16 mouse cellular contexts compared by ENCODE assay signal in genomic region chr14:54932645-54933150, GRCm38 (mm10). TPM values are rescaled to one million over a fixed set of nuclear protein-coding genes. Genes with fewer than 3 reads are reported as not detected.
DNase-seq lines count a peak whose midpoint lies in the region; ATAC-seq lines count a peak whose summit lies in the region.
"Had no signal": no experiment of that assay in that cellular context is flagged by ENCODE, and none has a peak within 500 bp of the region (broad histone marks: within the 10 kb centered on the region; RNA-seq: fewer than 3 reads in every experiment).

TSS of gene Il25 (plus strand) at chr14:54932695.

- ATAC-seq in midbrain, embryonic 15.5 days (replicated peaks): no peak
- ATAC-seq in hindbrain, embryonic 11.5 days (ENCODE audit: low FRiP score): 0 out of 2 replicates have a peak, but pooled peaks have one; percentile 15
- no peak for ATAC-seq in limb, embryonic 15.5 days (ENCODE audit: insufficient number of reproducible peaks, low FRiP score, low TSS enrichment, low read depth)
- no peak for ATAC-seq in liver, embryonic 11.5 days (replicated peaks; ENCODE audit: low FRiP score)
- ATAC-seq: activated CD4-positive, CD25-positive, alpha-beta regulatory T cell, adult 4 months had no signal

- peaks cover 11% of the 10 kb centered on the region for H3K27me3 ChIP-seq in midbrain, embryonic 10.5 days (ENCODE audit: low read depth, poor library complexity, severe bottlenecking)
- no peaks in the 10 kb centered on the region for H3K27me3 ChIP-seq in midbrain, embryonic 15.5 days (replicated peaks)
- H3K27me3 ChIP-seq in hindbrain, embryonic 11.5 days (ENCODE audit: control insufficient read depth, insufficient read depth, low read length): no peaks in the 10 kb centered on the region
- no peaks in the 10 kb centered on the region for H3K27me3 ChIP-seq in limb, embryonic 15.5 days
- peaks cover 18% of the 10 kb centered on the region for H3K27me3 ChIP-seq in liver, embryonic 11.5 days (replicated peaks; ENCODE audit: control insufficient read depth, insufficient read depth, low read length)

- no peaks in the 10 kb centered on the region for H3K9me3 ChIP-seq in midbrain, embryonic 10.5 days (replicated peaks)
- H3K9me3 ChIP-seq in midbrain, embryonic 15.5 days: no peaks in the 10 kb centered on the region
- no peaks in the 10 kb centered on the region for H3K9me3 ChIP-seq in hindbrain, embryonic 11.5 days (ENCODE audit: control insufficient read depth, low read length)
- H3K9me3 ChIP-seq in limb, embryonic 15.5 days: no peaks in the 10 kb centered on the region
- H3K9me3 ChIP-seq in liver, embryonic 11.5 days (ENCODE audit: control insufficient read depth, low read length): no peaks in the 10 kb centered on the region

- H3K27ac ChIP-seq in midbrain, embryonic 10.5 days (replicated peaks): peak within 1 kb of the TSS; percentile 57; the same call in 1 of the 2 replicates
- no peak within 1 kb of the TSS for H3K27ac ChIP-seq in midbrain, embryonic 15.5 days
- H3K27ac ChIP-seq in hindbrain, embryonic 11.5 days (ENCODE audit: low read depth, low read length): no peak within 1 kb of the TSS
- 0 out of 2 replicates have a peak within 1 kb of the TSS, but pooled peaks have one; percentile 11 for H3K27ac ChIP-seq in limb, embryonic 15.5 days
- H3K27ac ChIP-seq in liver, embryonic 11.5 days (ENCODE audit: low read depth, low read length): no peak within 1 kb of the TSS

- H3K36me3 ChIP-seq in midbrain, embryonic 10.5 days: no peaks in the 10 kb centered on the region
- H3K36me3 ChIP-seq in midbrain, embryonic 15.5 days (replicated peaks): no peaks in the 10 kb centered on the region
- H3K36me3 ChIP-seq in hindbrain, embryonic 11.5 days (ENCODE audit: control insufficient read depth, insufficient read depth, low read length): no peaks in the 10 kb centered on the region
- no peaks in the 10 kb centered on the region for H3K36me3 ChIP-seq in limb, embryonic 15.5 days
- H3K36me3 ChIP-seq in liver, embryonic 11.5 days (ENCODE audit: control insufficient read depth, insufficient read depth, low read length): no peaks in the 10 kb centered on the region

- H3K9ac ChIP-seq in midbrain, embryonic 15.5 days: no peak within 1 kb of the TSS
- no peak within 1 kb of the TSS for H3K9ac ChIP-seq in hindbrain, embryonic 11.5 days (ENCODE audit: low read depth, low read length)
- H3K9ac ChIP-seq in limb, embryonic 15.5 days: no peak within 1 kb of the TSS
- no peak within 1 kb of the TSS for H3K9ac ChIP-seq in liver, embryonic 11.5 days (ENCODE audit: low read depth, low read length)

- peak; percentile 19 for DNase-seq in embryo, embryonic 11 days
- DNase-seq in embryo, embryonic 9.5 days (ENCODE audit: extremely low spot score): no peak
- no peak for DNase-seq in midbrain, embryonic 10.5 days (ENCODE audit: low spot score)
- no peak for DNase-seq in hindbrain, embryonic 11.5 days (ENCODE audit: low spot score)
- DNase-seq in liver, embryonic 11.5 days (ENCODE audit: low spot score): no peak
- no peak for DNase-seq in heart, postnatal 14 days
- DNase-seq: cerebellum, postnatal 36 days; lung, postnatal 10 days; thymus, postnatal 14 days had no signal

- H3K4me3 ChIP-seq in midbrain, embryonic 10.5 days: no peak within 1 kb of the TSS
- no peak within 1 kb of the TSS for H3K4me3 ChIP-seq in midbrain, embryonic 15.5 days
- no peak within 1 kb of the TSS for H3K4me3 ChIP-seq in hindbrain, embryonic 11.5 days (ENCODE audit: low read depth, low read length)
- H3K4me3 ChIP-seq in limb, embryonic 15.5 days: no peak within 1 kb of the TSS
- no peak within 1 kb of the TSS for H3K4me3 ChIP-seq in liver, embryonic 11.5 days (ENCODE audit: low read depth, low read length)
- H3K4me3 ChIP-seq: erythroblast, embryonic 14.5 days had no signal

- intact Hi-C loops in heart, postnatal 14 days (cut with DNase I): no loop called here

- H3K4me2 ChIP-seq in midbrain, embryonic 15.5 days: no peak within 1 kb of the TSS
- no peak within 1 kb of the TSS for H3K4me2 ChIP-seq in hindbrain, embryonic 11.5 days (replicated peaks; ENCODE audit: low read depth, low read length)
- no peak within 1 kb of the TSS for H3K4me2 ChIP-seq in limb, embryonic 15.5 days
- H3K4me2 ChIP-seq in liver, embryonic 11.5 days: no peak within 1 kb of the TSS

- peaks cover 44% of the 10 kb centered on the region for H3K4me1 ChIP-seq in midbrain, embryonic 10.5 days
- peaks cover 12% of the 10 kb centered on the region; the same call in 1 of the 2 replicates for H3K4me1 ChIP-seq in midbrain, embryonic 15.5 days
- H3K4me1 ChIP-seq in hindbrain, embryonic 11.5 days (replicated peaks; ENCODE audit: control insufficient read depth, insufficient read depth, low read length): peaks cover 5% of the 10 kb centered on the region; the same call in 1 of the 2 replicates
- H3K4me1 ChIP-seq in limb, embryonic 15.5 days: peaks cover 47% of the 10 kb centered on the region
- no peaks in the 10 kb centered on the region for H3K4me1 ChIP-seq in liver, embryonic 11.5 days (replicated peaks; ENCODE audit: control insufficient read depth, insufficient read depth, low read length)

- 39% methylated on average over 6 of the region's 6 CpGs for WGBS in midbrain, embryonic 10.5 days
- WGBS in midbrain, embryonic 15.5 days: 41% methylated on average over 6 of the region's 6 CpGs
- 28% methylated on average over 6 of the region's 6 CpGs for WGBS in hindbrain, embryonic 11.5 days
- 24% methylated on average over 6 of the region's 6 CpGs for WGBS in limb, embryonic 15.5 days
- WGBS in liver, embryonic 11.5 days: 44% methylated on average over 6 of the region's 6 CpGs

RNA-seq across cellular contexts. Expression of gene Il25, which starts in this region (rescaled TPM):
- not detected in 2 replicates for polyA plus RNA-seq in midbrain, embryonic 10.5 days (2016; fragmentation: Nextera tagmentation; extraction: Ambion mirVana)
- 0.48 TPM in 1 of 2 replicates, not detected in the other for polyA plus RNA-seq in midbrain, embryonic 15.5 days (2015; fragmentation: Nextera tagmentation; extraction: Ambion mirVana)
- 0.47 TPM in 1 of 2 replicates, not detected in the other for polyA plus RNA-seq in hindbrain, embryonic 11.5 days (2014; fragmentation: Nextera tagmentation; extraction: Ambion mirVana)
- not detected in 2 replicates for polyA plus RNA-seq in limb, embryonic 15.5 days (2015; fragmentation: Nextera tagmentation; extraction: Ambion mirVana)
- not detected in 2 replicates for polyA plus RNA-seq in liver, embryonic 11.5 days (2014; fragmentation: Nextera tagmentation; extraction: Ambion mirVana)
- total RNA-seq in heart, postnatal 14 days (2021): not detected
- total RNA-seq: heart, adult 8-10 months; hematopoietic stem cell, adult 5-6 weeks; left cerebral cortex, postnatal 25 days had no signal
- polyA plus RNA-seq: activated CD4-positive, CD25-positive, alpha-beta regulatory T cell, adult 4 months; erythroblast, embryonic 14.5 days had no signal

Comparison
In these comparisons a context has a peak if more than half of its experiments do, and no peak if none do; other contexts are left out.
1. H3K27ac ChIP-seq: peak in midbrain, embryonic 10.5 days (single experiment) and limb, embryonic 15.5 days (single experiment); none in midbrain, embryonic 15.5 days (single experiment), hindbrain, embryonic 11.5 days (single experiment) and liver, embryonic 11.5 days (single experiment).
2. Peak in ATAC-seq in hindbrain, embryonic 11.5 days; RNA of the gene not detected or under 1 TPM.